In genomic region chr10:77517066-77517620, GRCm38 (mm10) we compare ENCODE assay signal across 8 mouse cellular contexts. TPM values are rescaled to one million over a fixed set of nuclear protein-coding genes. Genes with fewer than 3 reads are reported as not detected.
A peak's percentile ranks its signal among the peaks of the same experiment; 100 is the strongest.
DNase-seq lines count a peak whose midpoint lies in the region; ATAC-seq and TF ChIP-seq lines count a peak whose summit lies in the region.

No protein-coding gene starts in this region.

- peaks cover 15% of the 10 kb centered on the region for H3K4me1 ChIP-seq in kidney, embryonic 14.5 days (ENCODE audit: control insufficient read depth, insufficient read depth, low read length)
- H3K4me1 ChIP-seq in bone marrow macrophage, adult 2 months (ENCODE audit: control insufficient read depth, insufficient read depth, low read length): peaks cover 21% of the 10 kb centered on the region
- H3K4me1 ChIP-seq in embryonic facial prominence, embryonic 15.5 days: peaks cover 27% of the 10 kb centered on the region
- H3K4me1 ChIP-seq in limb, embryonic 12.5 days (replicated peaks): peaks cover 24% of the 10 kb centered on the region
- H3K4me1 ChIP-seq in midbrain, postnatal 0 days (ENCODE audit: insufficient read depth, low read length): peaks cover 9% of the 10 kb centered on the region; the same call in 1 of the 2 replicates

- H3K4me3 ChIP-seq in kidney, embryonic 14.5 days (ENCODE audit: low read length): no peak overlapping the region
- H3K4me3 ChIP-seq in bone marrow macrophage, adult 2 months (ENCODE audit: insufficient read depth, low read length): no peak overlapping the region
- no peak overlapping the region; the same call in 1 of the 2 replicates for H3K4me3 ChIP-seq in embryonic facial prominence, embryonic 15.5 days (replicated peaks)
- no peak overlapping the region for H3K4me3 ChIP-seq in limb, embryonic 12.5 days (replicated peaks)
- H3K4me3 ChIP-seq in midbrain, postnatal 0 days (ENCODE audit: low read depth, low read length): no peak overlapping the region

- no peak overlapping the region for H3K27ac ChIP-seq in kidney, embryonic 14.5 days (ENCODE audit: low read depth, low read length)
- H3K27ac ChIP-seq in bone marrow macrophage, adult 2 months (ENCODE audit: insufficient read depth, low read depth, low read length): no peak overlapping the region
- H3K27ac ChIP-seq in embryonic facial prominence, embryonic 15.5 days (replicated peaks): peak overlapping the region; percentile 93; the same call in 1 of the 2 replicates
- H3K27ac ChIP-seq in limb, embryonic 12.5 days: 0 out of 2 replicates have a peak overlapping the region, but pooled peaks have one; percentile 86
- H3K27ac ChIP-seq in midbrain, postnatal 0 days (ENCODE audit: low read depth, low read length): no peak overlapping the region

- intact Hi-C loops in heart, postnatal 36 days (cut with DNase I): loop anchor here (1.0 to 5.0 kb wide), 2 partner anchors 49 to 360 kb away; no protein-coding TSS in a partner anchor

- DNase-seq in kidney, adult 18-20 months: peak; percentile 78
- peak; percentile 76 to 82 for DNase-seq in heart, postnatal 36 days
- peak; percentile 60 for DNase-seq in midbrain, postnatal 0 days (ENCODE audit: low spot score)
- DNase-seq in splenic B cell, adult 2 months (ENCODE audit: low read depth, low spot score): peak; percentile 88

- H3K9ac ChIP-seq in kidney, embryonic 14.5 days (ENCODE audit: low read depth, low read length): no peak overlapping the region
- H3K9ac ChIP-seq in embryonic facial prominence, embryonic 15.5 days: no peak overlapping the region
- H3K9ac ChIP-seq in limb, embryonic 12.5 days (replicated peaks): peak overlapping the region; percentile 85
- H3K9ac ChIP-seq in midbrain, postnatal 0 days (replicated peaks; ENCODE audit: low read length, poor library complexity, severe bottlenecking): no peak overlapping the region

- no peak; the same call in 1 of the 2 replicates for ATAC-seq in kidney, embryonic 14.5 days (ENCODE audit: low FRiP score, low TSS enrichment)
- no peak for ATAC-seq in embryonic facial prominence, embryonic 15.5 days (ENCODE audit: insufficient number of reproducible peaks, low FRiP score, low TSS enrichment, low read depth)
- ATAC-seq in limb, embryonic 12.5 days (ENCODE audit: insufficient number of reproducible peaks, insufficient read depth, low FRiP score, low TSS enrichment, low read depth): peak; percentile 52; the same call in 1 of the 2 replicates
- ATAC-seq in midbrain, postnatal 0 days (ENCODE audit: low FRiP score): no peak

- H3K4me2 ChIP-seq in kidney, embryonic 14.5 days (replicated peaks; ENCODE audit: low read depth, low read length): no peak overlapping the region; the same call in 1 of the 2 replicates
- H3K4me2 ChIP-seq in embryonic facial prominence, embryonic 15.5 days (replicated peaks): peak overlapping the region; percentile 81
- peak overlapping the region; percentile 89 for H3K4me2 ChIP-seq in limb, embryonic 12.5 days
- H3K4me2 ChIP-seq in midbrain, postnatal 0 days (ENCODE audit: low read depth, low read length, poor library complexity, severe bottlenecking): no peak overlapping the region

- 23% methylated on average over 20 of the region's 20 CpGs for WGBS in kidney, embryonic 14.5 days
- WGBS in embryonic facial prominence, embryonic 15.5 days: 21% methylated on average over 20 of the region's 20 CpGs
- WGBS in limb, embryonic 12.5 days: 19% methylated on average over 20 of the region's 20 CpGs
- WGBS in midbrain, postnatal 0 days: 20% methylated on average over 20 of the region's 20 CpGs

- TF ChIP-seq CTCF in bone marrow macrophage, adult 2 months (IDR thresholded peaks at IDR 0.05; ENCODE audit: low read depth, low read length): peak; percentile 86
- peak; percentile 91 for TF ChIP-seq CTCF in midbrain, postnatal 0 days (IDR thresholded peaks at IDR 0.05)

- TF ChIP-seq POLR2A in bone marrow macrophage, adult 2 months (IDR thresholded peaks at IDR 0.05; ENCODE audit: borderline replicate concordance, low read depth, low read length): no peak

- no peaks in the 10 kb centered on the region for H3K27me3 ChIP-seq in kidney, embryonic 14.5 days (ENCODE audit: control insufficient read depth, insufficient read depth, low read length)
- H3K27me3 ChIP-seq in embryonic facial prominence, embryonic 15.5 days: no peaks in the 10 kb centered on the region
- no peaks in the 10 kb centered on the region for H3K27me3 ChIP-seq in limb, embryonic 12.5 days
- H3K27me3 ChIP-seq in midbrain, postnatal 0 days (ENCODE audit: insufficient read depth, low read length): no peaks in the 10 kb centered on the region
- no peaks in the 10 kb centered on the region for H3K27me3 ChIP-seq in splenic B cell, adult 2 months (ENCODE audit: control insufficient read depth, insufficient read depth, low read length, poor library complexity, severe bottlenecking)

- peaks cover 12% of the 10 kb centered on the region; the same call in 1 of the 2 replicates for H3K36me3 ChIP-seq in kidney, embryonic 14.5 days (ENCODE audit: control insufficient read depth, insufficient read depth, low read length)
- peaks cover 8% of the 10 kb centered on the region; the same call in 1 of the 2 replicates for H3K36me3 ChIP-seq in embryonic facial prominence, embryonic 15.5 days
- peaks cover 22% of the 10 kb centered on the region for H3K36me3 ChIP-seq in limb, embryonic 12.5 days
- peaks cover 8% of the 10 kb centered on the region for H3K36me3 ChIP-seq in midbrain, postnatal 0 days (ENCODE audit: insufficient read depth, low read length)
- H3K36me3 ChIP-seq in splenic B cell, adult 2 months (ENCODE audit: control insufficient read depth, insufficient read depth, low read length, poor library complexity, severe bottlenecking): no peaks in the 10 kb centered on the region

- H3K9me3 ChIP-seq in kidney, embryonic 14.5 days (ENCODE audit: control insufficient read depth, low read length): no peaks in the 10 kb centered on the region
- no peaks in the 10 kb centered on the region for H3K9me3 ChIP-seq in embryonic facial prominence, embryonic 15.5 days (replicated peaks)
- H3K9me3 ChIP-seq in limb, embryonic 12.5 days: no peaks in the 10 kb centered on the region
- no peaks in the 10 kb centered on the region for H3K9me3 ChIP-seq in midbrain, postnatal 0 days (ENCODE audit: low read length)

RNA-seq across cellular contexts. Expression of gene Fam207a, which starts 1.6 kb away (rescaled TPM):
- 28.8 and 36.5 TPM in 2 replicates for polyA plus RNA-seq in kidney, embryonic 14.5 days (2014; fragmentation: Nextera tagmentation; extraction: Ambion mirVana)
- polyA plus RNA-seq in bone marrow macrophage, adult 2 months (2012; ENCODE audit: insufficient read depth, insufficient read length, missing spikeins): 18.8 and 22.8 TPM in 2 replicates
- 37.5 and 38.8 TPM in 2 replicates for polyA plus RNA-seq in embryonic facial prominence, embryonic 15.5 days (2015; fragmentation: Nextera tagmentation; extraction: Ambion mirVana)
- total RNA-seq in heart, postnatal 36 days (2021): 10 to 100 TPM in 1 of 2 experiments, 1 to 10 TPM in 1; 9.8 to 10.5 TPM
- 46.7 and 46.9 TPM in 2 replicates for polyA plus RNA-seq in limb, embryonic 12.5 days (2016; fragmentation: Nextera tagmentation; extraction: Ambion mirVana)
- 47.1 and 49.2 TPM in 2 replicates for total RNA-seq in midbrain, postnatal 0 days (2014; rRNA removed)
- 32.7 and 34.9 TPM in 2 replicates for polyA plus RNA-seq in midbrain, postnatal 0 days (2015; fragmentation: Nextera tagmentation; extraction: Ambion mirVana)

RNA-seq across cellular contexts. Expression of gene Itgb2, which starts 12.9 kb away (rescaled TPM):
- polyA plus RNA-seq in kidney, embryonic 14.5 days (2014; fragmentation: Nextera tagmentation; extraction: Ambion mirVana): 1.1 and 1.3 TPM in 2 replicates
- 386 and 401 TPM in 2 replicates for polyA plus RNA-seq in bone marrow macrophage, adult 2 months (2012; ENCODE audit: insufficient read depth, insufficient read length, missing spikeins)
- 2.8 and 3.3 TPM in 2 replicates for polyA plus RNA-seq in embryonic facial prominence, embryonic 15.5 days (2015; fragmentation: Nextera tagmentation; extraction: Ambion mirVana)
- total RNA-seq in heart, postnatal 36 days (2021): 1 to 10 TPM; 7.1 to 9.2 TPM
- polyA plus RNA-seq in limb, embryonic 12.5 days (2016; fragmentation: Nextera tagmentation; extraction: Ambion mirVana): 0.98 and 1.0 TPM in 2 replicates
- total RNA-seq in midbrain, postnatal 0 days (2014; rRNA removed): 0.55 and 1.7 TPM in 2 replicates
- polyA plus RNA-seq in midbrain, postnatal 0 days (2015; fragmentation: Nextera tagmentation; extraction: Ambion mirVana): 0.69 and 1.2 TPM in 2 replicates

Comparison
In these comparisons a context has a peak if more than half of its experiments do, and no peak if none do; other contexts are left out.
1. H3K27ac ChIP-seq: peak in embryonic facial prominence, embryonic 15.5 days (single experiment) and limb, embryonic 12.5 days (single experiment); none in kidney, embryonic 14.5 days (single experiment), bone marrow macrophage, adult 2 months (single experiment) and midbrain, postnatal 0 days (single experiment).
2. H3K4me2 ChIP-seq: peak in embryonic facial prominence, embryonic 15.5 days (single experiment) and limb, embryonic 12.5 days (single experiment); none in kidney, embryonic 14.5 days (single experiment) and midbrain, postnatal 0 days (single experiment).
3. RNA of gene Itgb2, which starts 12.9 kb away (polyA plus RNA-seq): 386 to 401 TPM in bone marrow macrophage, adult 2 months; 2.8 to 3.3 TPM in embryonic facial prominence, embryonic 15.5 days, 0.69 to 1.2 TPM in midbrain, postnatal 0 days, 1.1 to 1.3 TPM in kidney, embryonic 14.5 days and 0.98 to 1.0 TPM in limb, embryonic 12.5 days; every median in the first group is over 10 times any median in the second.
4. Peak in every context shown above with its lines, with median percentiles within 50 percentile points of each other: DNase-seq.